Mouse (Mus musculus): ENCODE data around the gene Csf2rb. TPM values are rescaled to one million over a fixed set of nuclear protein-coding genes. Genes with fewer than 3 reads are reported as not detected.

Csf2rb gene
- polyA plus RNA-seq, 1 experiment, result 3.1 TPM

- Histone ChIP-seq H3K4me3 (ENCODE audit: insufficient read depth, low read depth, low read length) (no peak overlapping the region), H3K4me1 (ENCODE audit: control insufficient read depth, insufficient read depth, insufficient read length, low read length) (peaks cover 3% of the 10 kb centered on the region; the same call in 1 of the 2 replicates), H3K27ac (replicated peaks; ENCODE audit: low read depth, low read length) (no peak overlapping the region)
These were observed 55.2 kb downstream of the Csf2rb start for GRCm38 (mm10) chr15:78380741-78381140.

- peaks cover 3% of the 10 kb centered on the region; the same call in 1 of the 2 replicates for H3K4me1 ChIP-seq (ENCODE audit: control insufficient read depth, insufficient read depth, insufficient read length, low read length)
- no peak overlapping the region for H3K4me3 ChIP-seq (ENCODE audit: insufficient read depth, low read depth, low read length)
- H3K27ac ChIP-seq (replicated peaks; ENCODE audit: low read depth, low read length), result no peak overlapping the region
These were observed 56.6 kb downstream of the Csf2rb start for GRCm38 (mm10) chr15:78382115-78382514.

- H3K4me1 ChIP-seq (ENCODE audit: control insufficient read depth, insufficient read depth, insufficient read length, low read length), result 0 out of 2 replicates have a peak, but pooled peaks cover 3% of the 10 kb centered on the region
- no peak overlapping the region for H3K27ac ChIP-seq (replicated peaks; ENCODE audit: low read depth, low read length)
- H3K4me3 ChIP-seq (ENCODE audit: insufficient read depth, low read depth, low read length), result no peak overlapping the region
These were observed 58.1 kb downstream of the Csf2rb start for GRCm38 (mm10) chr15:78383450-78384219.

- Histone ChIP-seq H3K4me1 (ENCODE audit: control insufficient read depth, insufficient read depth, insufficient read length, low read length) (0 out of 2 replicates have a peak, but pooled peaks cover 3% of the 10 kb centered on the region), H3K27ac (replicated peaks; ENCODE audit: low read depth, low read length) (no peak overlapping the region), H3K4me3 (ENCODE audit: insufficient read depth, low read depth, low read length) (no peak overlapping the region)
These were observed 58.9 kb downstream of the Csf2rb start for GRCm38 (mm10) chr15:78384220-78385116.

GRCm38 (mm10) chr15:78385564-78385963, 60.0 kb downstream of the Csf2rb start:
- H3K4me1 ChIP-seq (ENCODE audit: control insufficient read depth, insufficient read depth, insufficient read length, low read length), result 0 out of 2 replicates have a peak, but pooled peaks cover 3% of the 10 kb centered on the region
- H3K4me3 ChIP-seq (ENCODE audit: insufficient read depth, low read depth, low read length), result no peak overlapping the region
- H3K27ac ChIP-seq (replicated peaks; ENCODE audit: low read depth, low read length), result no peak overlapping the region

GRCm38 (mm10) chr15:78390855-78391254, 65.3 kb downstream of the Csf2rb start:
- no peak overlapping the region for H3K27ac ChIP-seq (replicated peaks; ENCODE audit: low read depth, low read length)
- H3K4me1 ChIP-seq (ENCODE audit: control insufficient read depth, insufficient read depth, insufficient read length, low read length), result no peaks in the 10 kb centered on the region
- H3K4me3 ChIP-seq (ENCODE audit: insufficient read depth, low read depth, low read length), result no peak overlapping the region

- Histone ChIP-seq H3K4me3 (ENCODE audit: insufficient read depth, low read depth, low read length) (no peak within 1 kb of the TSS), H3K4me1 (ENCODE audit: control insufficient read depth, insufficient read depth, insufficient read length, low read length) (no peaks in the 10 kb centered on the region), H3K27ac (replicated peaks; ENCODE audit: low read depth, low read length) (no peak within 1 kb of the TSS)
These were observed 70.0 kb downstream of the Csf2rb start, which contains the start of gene Tex33 for GRCm38 (mm10) chr15:78395478-78395962. Tex33 (minus strand) TSS chr15:78395912.

GRCm38 (mm10) chr15:78401345-78401744, 75.8 kb downstream of the Csf2rb start:
- H3K4me3 ChIP-seq (ENCODE audit: insufficient read depth, low read depth, low read length), result no peak overlapping the region
- H3K27ac ChIP-seq (replicated peaks; ENCODE audit: low read depth, low read length), result 0 out of 2 replicates have a peak overlapping the region, but pooled peaks have one; percentile 3
- H3K4me1 ChIP-seq (ENCODE audit: control insufficient read depth, insufficient read depth, insufficient read length, low read length), result peaks cover 27% of the 10 kb centered on the region; the same call in 1 of the 2 replicates

GRCm38 (mm10) chr15:78401921-78402320, 76.4 kb downstream of the Csf2rb start:
- Histone ChIP-seq H3K4me1 (ENCODE audit: control insufficient read depth, insufficient read depth, insufficient read length, low read length) (peaks cover 27% of the 10 kb centered on the region; the same call in 1 of the 2 replicates), H3K27ac (replicated peaks; ENCODE audit: low read depth, low read length) (no peak overlapping the region), H3K4me3 (ENCODE audit: insufficient read depth, low read depth, low read length) (no peak overlapping the region)

- Histone ChIP-seq H3K4me3 (ENCODE audit: insufficient read depth, low read depth, low read length) (no peak overlapping the region), H3K27ac (replicated peaks; ENCODE audit: low read depth, low read length) (no peak overlapping the region), H3K4me1 (ENCODE audit: control insufficient read depth, insufficient read depth, insufficient read length, low read length) (peaks cover 27% of the 10 kb centered on the region; the same call in 1 of the 2 replicates)
These were observed 76.9 kb downstream of the Csf2rb start for GRCm38 (mm10) chr15:78402423-78402822.

GRCm38 (mm10) chr15:78403301-78403741, 77.8 kb downstream of the Csf2rb start:
- Histone ChIP-seq H3K4me3 (ENCODE audit: insufficient read depth, low read depth, low read length) (no peak overlapping the region), H3K27ac (replicated peaks; ENCODE audit: low read depth, low read length) (peak overlapping the region; percentile 22), H3K4me1 (ENCODE audit: control insufficient read depth, insufficient read depth, insufficient read length, low read length) (peaks cover 27% of the 10 kb centered on the region; the same call in 1 of the 2 replicates)

Other genes with a start within 250 kb of the Csf2rb start
- not detected in 2 replicates for gene Cacng2, start 205.7 kb upstream of the Csf2rb start, polyA plus RNA-seq (2012; ENCODE audit: insufficient read depth, insufficient read length, missing spikeins)
- gene Ift27, start 151.6 kb upstream of the Csf2rb start, polyA plus RNA-seq (2012; ENCODE audit: insufficient read depth, insufficient read length, missing spikeins), result 13.4 and 16.5 TPM in 2 replicates
- 171 and 312 TPM in 2 replicates for gene Pvalb, start 119.4 kb upstream of the Csf2rb start, polyA plus RNA-seq (2012; ENCODE audit: insufficient read depth, insufficient read length, missing spikeins)
- gene Ncf4, start 81.0 kb upstream of the Csf2rb start, polyA plus RNA-seq (2012; ENCODE audit: insufficient read depth, insufficient read length, missing spikeins), result 3.3 and 3.5 TPM in 2 replicates
- gene Csf2rb2, start 20.0 kb upstream of the Csf2rb start, polyA plus RNA-seq (2012; ENCODE audit: insufficient read depth, insufficient read length, missing spikeins), result 0.67 and 2.0 TPM in 2 replicates
- not detected in 2 replicates for gene Tex33, start 70.2 kb downstream of the Csf2rb start, polyA plus RNA-seq (2012; ENCODE audit: insufficient read depth, insufficient read length, missing spikeins)
- 37.0 and 39.4 TPM in 2 replicates for gene Tst, start 80.2 kb downstream of the Csf2rb start, polyA plus RNA-seq (2012; ENCODE audit: insufficient read depth, insufficient read length, missing spikeins)
- gene Mpst, start 80.7 kb downstream of the Csf2rb start, polyA plus RNA-seq (2012; ENCODE audit: insufficient read depth, insufficient read length, missing spikeins), result 22.1 and 26.4 TPM in 2 replicates
- 37.9 and 42.7 TPM in 2 replicates for gene Kctd17, start 102.8 kb downstream of the Csf2rb start, polyA plus RNA-seq (2012; ENCODE audit: insufficient read depth, insufficient read length, missing spikeins)
- gene Tmprss6, start 142.9 kb downstream of the Csf2rb start, polyA plus RNA-seq (2012; ENCODE audit: insufficient read depth, insufficient read length, missing spikeins), result 0.71 and 2.0 TPM in 2 replicates
- gene Il2rb, start 169.5 kb downstream of the Csf2rb start, polyA plus RNA-seq (2012; ENCODE audit: insufficient read depth, insufficient read length, missing spikeins), result 0.71 TPM in 1 of 2 replicates, not detected in the other
- gene C1qtnf6, start 205.7 kb downstream of the Csf2rb start, polyA plus RNA-seq (2012; ENCODE audit: insufficient read depth, insufficient read length, missing spikeins), result 2.7 and 3.3 TPM in 2 replicates
- gene Sstr3, start 218.9 kb downstream of the Csf2rb start, polyA plus RNA-seq (2012; ENCODE audit: insufficient read depth, insufficient read length, missing spikeins), result not detected in 2 replicates
- 3.6 and 8.2 TPM in 2 replicates for gene Rac2, start 247.0 kb downstream of the Csf2rb start, polyA plus RNA-seq (2012; ENCODE audit: insufficient read depth, insufficient read length, missing spikeins)

Measured in brown adipose tissue, adult 24 weeks (tissue).